18 mouse cellular contexts compared by ENCODE assay signal in the genomic region with DNA sequence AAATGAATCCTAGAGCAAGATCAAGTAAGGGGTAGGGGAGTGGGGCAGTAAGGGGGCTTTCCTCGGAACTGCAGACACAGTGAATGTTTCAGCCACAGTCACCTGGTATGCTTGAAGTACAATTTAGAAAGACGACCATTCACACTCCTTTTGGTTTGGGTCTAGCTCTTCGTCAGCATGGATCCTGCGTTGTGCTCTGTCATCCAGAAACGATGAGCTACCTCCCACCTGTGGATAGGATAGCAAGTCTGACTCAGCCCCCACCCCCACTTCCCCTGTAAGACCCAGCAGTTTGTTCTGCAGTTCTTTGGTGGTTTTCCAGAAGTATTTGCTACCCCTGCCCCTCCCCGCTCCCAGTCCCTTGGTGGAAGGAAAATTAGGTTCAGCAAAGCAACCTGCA. TPM values are rescaled to one million over a fixed set of nuclear protein-coding genes. Genes with fewer than 3 reads are reported as not detected.
DNase-seq lines count a peak whose midpoint lies in the region; ATAC-seq and TF ChIP-seq lines count a peak whose summit lies in the region.
"Had no signal": no experiment of that assay in that cellular context is flagged by ENCODE, and none has a peak within 500 bp of the region (broad histone marks: within the 10 kb centered on the region; RNA-seq: fewer than 3 reads in every experiment).

No protein-coding gene starts in this region.

- WGBS in forebrain, embryonic 10.5 days: 53% methylated on average over 6 of the region's 6 CpGs
- 50% methylated on average over 6 of the region's 6 CpGs for WGBS in forebrain, embryonic 11.5 days
- WGBS in embryonic facial prominence, embryonic 13.5 days: 50% methylated on average over 6 of the region's 6 CpGs
- 73% methylated on average over 6 of the region's 6 CpGs for WGBS in limb, embryonic 10.5 days
- 85% methylated on average over 6 of the region's 6 CpGs for WGBS in lung, adult 2 months

- H3K9ac ChIP-seq in forebrain, embryonic 11.5 days (ENCODE audit: low read length): no peak overlapping the region
- H3K9ac ChIP-seq in embryonic facial prominence, embryonic 13.5 days: no peak overlapping the region
- H3K9ac ChIP-seq: lung, embryonic 14.5 days; midbrain, embryonic 13.5 days had no signal

- no peak for DNase-seq in forebrain, embryonic 10.5 days (ENCODE audit: extremely low spot score, low spot score)
- no peak for DNase-seq in forebrain, embryonic 11.5 days (ENCODE audit: low spot score)
- peak; percentile 25 to 77 for DNase-seq in left cerebral cortex, postnatal 25 days (ENCODE audit: low spot score in 2 of 2)
- no peak for DNase-seq in left cerebral cortex, adult 11 months (ENCODE audit: low spot score)
- DNase-seq in limb, embryonic 10.5 days (ENCODE audit: low spot score): no peak
- no peak for DNase-seq in adipocyte (ENCODE audit: low spot score)
- DNase-seq in lung, adult 2 months: no peak
- DNase-seq: adrenal gland, postnatal 14 days; cerebellum, adult 9-10 months; heart, adult 2 months; lung, embryonic 14.5 days had no signal

- peak overlapping the region; percentile 57; the same call in 1 of the 2 replicates for H3K27ac ChIP-seq in forebrain, embryonic 10.5 days
- no peak overlapping the region for H3K27ac ChIP-seq in forebrain, embryonic 11.5 days (ENCODE audit: low read depth, low read length)
- peak overlapping the region; percentile 68; the same call in 1 of the 2 replicates for H3K27ac ChIP-seq in embryonic facial prominence, embryonic 13.5 days
- H3K27ac ChIP-seq in limb, embryonic 10.5 days: peak overlapping the region; percentile 26
- H3K27ac ChIP-seq: heart, adult 2 months; layer of hippocampus, adult 2 months; macrophage; midbrain, embryonic 13.5 days had no signal

- TF ChIP-seq CTCF in lung, adult 2 months (IDR thresholded peaks at IDR 0.05; ENCODE audit: insufficient read depth, low read length): no peak

- H3K9me3 ChIP-seq in forebrain, embryonic 10.5 days: no peaks in the 10 kb centered on the region
- H3K9me3 ChIP-seq in forebrain, embryonic 11.5 days (ENCODE audit: control insufficient read depth, low read length): no peaks in the 10 kb centered on the region
- no peaks in the 10 kb centered on the region for H3K9me3 ChIP-seq in embryonic facial prominence, embryonic 13.5 days
- no peaks in the 10 kb centered on the region for H3K9me3 ChIP-seq in limb, embryonic 10.5 days (replicated peaks)
- H3K9me3 ChIP-seq: midbrain, embryonic 13.5 days had no signal

- H3K4me2 ChIP-seq in forebrain, embryonic 11.5 days (ENCODE audit: low read depth, low read length, severe bottlenecking): no peak overlapping the region
- peak overlapping the region; percentile 7; the same call in 1 of the 2 replicates for H3K4me2 ChIP-seq in embryonic facial prominence, embryonic 13.5 days
- H3K4me2 ChIP-seq: lung, embryonic 14.5 days; midbrain, embryonic 13.5 days had no signal

- H3K4me1 ChIP-seq in forebrain, embryonic 10.5 days: peaks cover 71% of the 10 kb centered on the region
- peaks cover 24% of the 10 kb centered on the region for H3K4me1 ChIP-seq in forebrain, embryonic 11.5 days (replicated peaks; ENCODE audit: control insufficient read depth, insufficient read depth, low read length)
- H3K4me1 ChIP-seq in embryonic facial prominence, embryonic 13.5 days: peaks cover 54% of the 10 kb centered on the region
- peaks cover 68% of the 10 kb centered on the region for H3K4me1 ChIP-seq in limb, embryonic 10.5 days
- peaks cover 8% of the 10 kb centered on the region for H3K4me1 ChIP-seq in lung, adult 2 months (ENCODE audit: control insufficient read depth, insufficient read depth, low read length)

- no peaks in the 10 kb centered on the region for H3K36me3 ChIP-seq in forebrain, embryonic 10.5 days (replicated peaks)
- no peaks in the 10 kb centered on the region for H3K36me3 ChIP-seq in forebrain, embryonic 11.5 days (ENCODE audit: control insufficient read depth, insufficient read depth, low read length)
- H3K36me3 ChIP-seq in embryonic facial prominence, embryonic 13.5 days: no peaks in the 10 kb centered on the region
- H3K36me3 ChIP-seq in limb, embryonic 10.5 days: no peaks in the 10 kb centered on the region
- H3K36me3 ChIP-seq: midbrain, embryonic 13.5 days had no signal

- no peak overlapping the region for H3K4me3 ChIP-seq in forebrain, embryonic 10.5 days
- H3K4me3 ChIP-seq in forebrain, embryonic 11.5 days (ENCODE audit: low read depth, low read length): no peak overlapping the region
- no peak overlapping the region for H3K4me3 ChIP-seq in embryonic facial prominence, embryonic 13.5 days
- H3K4me3 ChIP-seq in limb, embryonic 10.5 days: no peak overlapping the region
- H3K4me3 ChIP-seq in lung, adult 2 months (replicated peaks; ENCODE audit: extremely low read depth, low read depth, low read length): no peak overlapping the region
- H3K4me3 ChIP-seq: erythroblast, embryonic 14.5 days; heart, adult 2 months; layer of hippocampus, adult 2 months; midbrain, embryonic 13.5 days; myocyte had no signal

- intact Hi-C loops in left cerebral cortex, postnatal 25 days (cut with DNase I): no loop called here

- no peak for ATAC-seq in forebrain, embryonic 11.5 days (replicated peaks; ENCODE audit: low FRiP score)
- no peak for ATAC-seq in embryonic facial prominence, embryonic 13.5 days (ENCODE audit: insufficient number of reproducible peaks, insufficient read depth, low FRiP score, low TSS enrichment, low read depth)
- ATAC-seq: inflammation-experienced regulatory T-cells, adult 6 months had no signal

- no peak for TF ChIP-seq POLR2A in lung, adult 2 months (IDR thresholded peaks at IDR 0.05; ENCODE audit: borderline replicate concordance, extremely low read depth, low read depth, low read length)

- H3K27me3 ChIP-seq in forebrain, embryonic 10.5 days (ENCODE audit: poor library complexity, severe bottlenecking): peaks cover 93% of the 10 kb centered on the region
- H3K27me3 ChIP-seq in forebrain, embryonic 11.5 days (ENCODE audit: control insufficient read depth, insufficient read depth, low read length): peaks cover 9% of the 10 kb centered on the region; the same call in 1 of the 2 replicates
- H3K27me3 ChIP-seq in embryonic facial prominence, embryonic 13.5 days: peaks cover 4% of the 10 kb centered on the region
- peaks cover 14% of the 10 kb centered on the region; the same call in 1 of the 2 replicates for H3K27me3 ChIP-seq in limb, embryonic 10.5 days (ENCODE audit: low read depth, poor library complexity, severe bottlenecking)

RNA-seq across cellular contexts. Expression of a gene that starts 41.8 kb away (rescaled TPM):
- polyA plus RNA-seq in forebrain, embryonic 10.5 days (2016; fragmentation: Nextera tagmentation; extraction: Ambion mirVana): 42.5 and 49.0 TPM in 2 replicates
- 66.5 and 67.0 TPM in 2 replicates for polyA plus RNA-seq in forebrain, embryonic 11.5 days (2014; fragmentation: Nextera tagmentation; extraction: Ambion mirVana)
- total RNA-seq in left cerebral cortex, postnatal 25 days (2021): 10 to 100 TPM; 13.8 to 16.1 TPM
- polyA plus RNA-seq in embryonic facial prominence, embryonic 13.5 days (2015; fragmentation: Nextera tagmentation; extraction: Ambion mirVana): 42.9 and 44.3 TPM in 2 replicates
- 39.5 and 45.5 TPM in 2 replicates for polyA plus RNA-seq in limb, embryonic 10.5 days (2016; fragmentation: Nextera tagmentation; extraction: Ambion mirVana)
- polyA plus RNA-seq in lung, adult 2 months (2012; rRNA removed): 167 and 332 TPM in 2 replicates
- polyA plus RNA-seq: macrophage had no signal

Comparison
In these comparisons a context has a peak if more than half of its experiments do, and no peak if none do; other contexts are left out.
1. DNase-seq: peak in left cerebral cortex, postnatal 25 days (2 of 2); none in forebrain, embryonic 10.5 days (single experiment), forebrain, embryonic 11.5 days (single experiment), left cerebral cortex, adult 11 months (single experiment), limb, embryonic 10.5 days (single experiment), adipocyte (single experiment) and lung, adult 2 months (single experiment).